Mouse (Mus musculus) bone marrow macrophage, adult 2 months (primary cell): ENCODE results near the gene Cyyr1.

Experiments used
- CTCF ChIP-seq: IDR thresholded peaks from 2 replicates; pipeline ENCODE4 v1.5.1; 2012; ENCODE audit warnings: low read depth, mild to moderate bottlenecking, low read length, moderate library complexity
- POLR2A ChIP-seq: IDR thresholded peaks from 2 replicates; pipeline ENCODE4 v1.6.1; 2012; ENCODE audit warnings: mild to moderate bottlenecking, low read depth, low read length, borderline replicate concordance

- no peak for TF ChIP-seq CTCF
- TF ChIP-seq POLR2A = no peak
Measured at GRCm38 (mm10) chr16:85446306-85446705, 106.9 kb downstream of the Cyyr1 start.
